Mouse (Mus musculus) spleen, adult 12 weeks (tissue): ENCODE results near the gene Celf5.

Experiments used
- DNase-seq: peaks from one replicate; pipeline ENCODE4 v3.0.0; 2022; ENCODE audit warnings: low spot score

Gene Celf5

GRCm38 (mm10) chr10:81413310-81414261 lies 68.9 kb downstream of the Celf5 start:
- no peak for DNase-seq

GRCm38 (mm10) chr10:81412586-81413309 lies 69.8 kb downstream of the Celf5 start:
- no peak for DNase-seq

DNA sequence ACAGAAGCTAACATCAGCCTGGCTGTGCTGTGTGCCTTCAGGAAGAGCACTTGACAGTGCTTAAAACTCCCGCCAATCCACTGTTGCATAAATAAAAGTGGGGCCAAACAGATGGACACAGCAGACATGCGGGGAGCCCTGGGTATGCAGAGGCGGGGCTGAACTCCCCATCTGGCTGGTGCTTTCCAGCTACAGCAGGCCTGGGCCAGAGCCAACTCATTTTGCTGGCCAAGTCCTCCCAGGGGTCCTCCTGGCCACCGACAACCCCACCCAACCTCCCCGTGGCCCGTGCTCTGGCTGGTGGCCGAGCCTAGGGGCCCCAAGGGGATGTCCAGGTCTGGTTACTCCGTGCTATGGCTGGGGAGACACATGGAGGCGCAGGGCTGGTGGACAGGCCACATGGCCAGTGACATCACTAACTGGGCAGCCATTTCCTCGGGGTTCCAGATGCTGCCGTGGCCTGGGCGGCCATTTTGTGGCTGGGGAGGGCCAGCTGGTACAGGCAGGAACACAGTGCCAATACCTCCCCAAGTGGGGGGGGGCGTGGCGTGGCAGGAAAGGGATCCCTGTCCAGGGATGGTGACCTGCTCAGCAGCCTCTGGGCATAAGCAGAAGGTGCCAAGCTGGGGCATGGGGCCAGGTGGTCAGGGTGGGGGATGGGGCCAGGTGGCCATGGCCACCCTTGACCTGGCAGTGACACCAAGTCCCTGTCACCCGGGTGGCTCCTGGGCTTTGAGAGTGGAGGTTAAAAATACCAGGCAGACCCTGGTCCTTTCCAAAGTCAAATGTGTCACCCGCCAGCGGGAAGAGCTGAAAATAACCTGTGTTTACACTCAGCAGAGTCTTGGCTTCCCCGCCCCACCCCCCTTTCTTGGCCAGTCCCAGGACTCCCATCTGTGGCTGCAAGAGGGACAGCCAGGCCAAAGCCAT lies 70.8 kb downstream of the Celf5 start:
- DNase-seq = no peak

- no peak for DNase-seq
Observed at GRCm38 (mm10) chr10:81410981-81411380, 71.5 kb downstream of the Celf5 start.

GRCm38 (mm10) chr10:81410350-81410749 lies 72.2 kb downstream of the Celf5 start:
- DNase-seq = no peak

GRCm38 (mm10) chr10:81409330-81409729 lies 73.2 kb downstream of the Celf5 start:
- DNase-seq = no peak
